ENCODE assay signal across 9 mouse cellular contexts in genomic region chr1:87142456-87142855, GRCm38 (mm10). TPM values are rescaled to one million over a fixed set of nuclear protein-coding genes. Genes with fewer than 3 reads are reported as not detected.
A peak's percentile ranks its signal among the peaks of the same experiment; 100 is the strongest.
DNase-seq lines count a peak whose midpoint lies in the region; ATAC-seq and TF ChIP-seq lines count a peak whose summit lies in the region.
"Had no signal": no experiment of that assay in that cellular context is flagged by ENCODE, and none has a peak within 500 bp of the region (broad histone marks: within the 10 kb centered on the region; RNA-seq: fewer than 3 reads in every experiment).

No protein-coding gene starts in this region.

- H3K27ac ChIP-seq in hindbrain, embryonic 16.5 days (ENCODE audit: low read depth, low read length) = peak overlapping the region; percentile 32; the same call in 1 of the 2 replicates
- no peak overlapping the region for H3K27ac ChIP-seq in stomach, embryonic 14.5 days (ENCODE audit: low read length)
- H3K27ac ChIP-seq: heart, embryonic 15.5 days had no signal

- no peaks in the 10 kb centered on the region for H3K36me3 ChIP-seq in hindbrain, embryonic 16.5 days (ENCODE audit: control insufficient read depth, insufficient read depth, low read length)
- no peaks in the 10 kb centered on the region for H3K36me3 ChIP-seq in stomach, embryonic 14.5 days (ENCODE audit: control insufficient read depth, insufficient read depth, low read length)
- H3K36me3 ChIP-seq: heart, embryonic 15.5 days had no signal

- no peak for TF ChIP-seq POLR2A in lung, adult 2 months (IDR thresholded peaks at IDR 0.05; ENCODE audit: borderline replicate concordance, extremely low read depth, low read depth, low read length)

- H3K9ac ChIP-seq in hindbrain, embryonic 16.5 days (ENCODE audit: low read depth, low read length) = no peak overlapping the region
- no peak overlapping the region for H3K9ac ChIP-seq in stomach, embryonic 14.5 days (replicated peaks; ENCODE audit: low read depth, low read length)
- H3K9ac ChIP-seq: heart, embryonic 15.5 days had no signal

- H3K4me3 ChIP-seq in lung, adult 2 months (replicated peaks; ENCODE audit: extremely low read depth, low read depth, low read length) = no peak overlapping the region
- no peak overlapping the region for H3K4me3 ChIP-seq in hindbrain, embryonic 16.5 days (ENCODE audit: low read length)
- no peak overlapping the region for H3K4me3 ChIP-seq in stomach, embryonic 14.5 days (ENCODE audit: low read depth, low read length)
- H3K4me3 ChIP-seq: heart, embryonic 15.5 days had no signal

- H3K9me3 ChIP-seq in hindbrain, embryonic 16.5 days (ENCODE audit: control insufficient read depth, low read length) = no peaks in the 10 kb centered on the region
- H3K9me3 ChIP-seq in stomach, embryonic 14.5 days (ENCODE audit: control insufficient read depth, low read depth, low read length) = no peaks in the 10 kb centered on the region
- H3K9me3 ChIP-seq: heart, embryonic 15.5 days had no signal

- peak; percentile 73 for ATAC-seq in hindbrain, embryonic 16.5 days
- peak; percentile 56; the same call in 1 of the 2 replicates for ATAC-seq in stomach, embryonic 14.5 days (ENCODE audit: insufficient number of reproducible peaks, insufficient read depth, low FRiP score, low read depth)

- no peak for TF ChIP-seq CTCF in lung, adult 2 months (IDR thresholded peaks at IDR 0.05; ENCODE audit: insufficient read depth, low read length)

- no peaks in the 10 kb centered on the region for H3K27me3 ChIP-seq in hindbrain, embryonic 16.5 days (replicated peaks; ENCODE audit: control insufficient read depth, insufficient read depth, low read length)
- no peaks in the 10 kb centered on the region for H3K27me3 ChIP-seq in stomach, embryonic 14.5 days (ENCODE audit: control insufficient read depth, insufficient read depth, low read length)

- no peak overlapping the region for H3K4me2 ChIP-seq in hindbrain, embryonic 16.5 days (ENCODE audit: low read length)
- no peak overlapping the region for H3K4me2 ChIP-seq in stomach, embryonic 14.5 days (replicated peaks; ENCODE audit: low read depth, low read length)
- H3K4me2 ChIP-seq: heart, embryonic 15.5 days had no signal

- WGBS in lung, adult 2 months = 60% methylated on average over 9 of the region's 9 CpGs
- WGBS in hindbrain, embryonic 16.5 days = 28% methylated on average over 9 of the region's 9 CpGs
- WGBS in stomach, embryonic 14.5 days = 44% methylated on average over 9 of the region's 9 CpGs

- H3K4me1 ChIP-seq in lung, adult 2 months (ENCODE audit: control insufficient read depth, insufficient read depth, low read length) = no peaks in the 10 kb centered on the region
- H3K4me1 ChIP-seq in hindbrain, embryonic 16.5 days (ENCODE audit: control insufficient read depth, insufficient read depth, low read depth, low read length) = peaks cover 7% of the 10 kb centered on the region
- 0 out of 2 replicates have a peak, but pooled peaks cover 3% of the 10 kb centered on the region for H3K4me1 ChIP-seq in stomach, embryonic 14.5 days (ENCODE audit: control insufficient read depth, insufficient read depth, low read length)
- H3K4me1 ChIP-seq: heart, embryonic 15.5 days had no signal

- DNase-seq in lung, postnatal 10 days = peak; percentile 47
- DNase-seq in lung, adult 2 months = no peak
- peak; percentile 89 for DNase-seq in adrenal gland, postnatal 14 days
- DNase-seq in c-Kit-positive CD71-positive TER-119-positive erythroid progenitor cells, embryonic 14.5 days (ENCODE audit: low spot score) = no peak
- DNase-seq in urinary bladder, adult 2 months (ENCODE audit: low spot score) = no peak

RNA-seq across cellular contexts. Expression of gene Ecel1, which starts 13.9 kb away (rescaled TPM):
- not detected in 2 replicates for polyA plus RNA-seq in lung, adult 2 months (2012; rRNA removed)
- total RNA-seq in adrenal gland, postnatal 14 days (2021) = 0.70 and 2.6 TPM in 2 replicates
- 34.9 and 40.2 TPM in 2 replicates for polyA plus RNA-seq in hindbrain, embryonic 16.5 days (2015; fragmentation: Nextera tagmentation; extraction: Ambion mirVana)
- 7.5 and 8.4 TPM in 2 replicates for polyA plus RNA-seq in stomach, embryonic 14.5 days (2014; fragmentation: Nextera tagmentation; extraction: Ambion mirVana)
- polyA plus RNA-seq in urinary bladder, adult 2 months (2012; rRNA removed) = 0.10 TPM in 1 of 2 replicates, not detected in the other

RNA-seq across cellular contexts. Expression of gene Akp3, which starts 17.7 kb away (rescaled TPM):
- polyA plus RNA-seq in lung, adult 2 months (2012; rRNA removed) = 0.06 TPM in 1 of 2 replicates, not detected in the other
- not detected in 2 replicates for total RNA-seq in adrenal gland, postnatal 14 days (2021)
- polyA plus RNA-seq in hindbrain, embryonic 16.5 days (2015; fragmentation: Nextera tagmentation; extraction: Ambion mirVana) = 0.09 TPM in 2 replicates
- not detected in 2 replicates for polyA plus RNA-seq in stomach, embryonic 14.5 days (2014; fragmentation: Nextera tagmentation; extraction: Ambion mirVana)
- 0.04 TPM in 1 of 2 replicates, not detected in the other for polyA plus RNA-seq in urinary bladder, adult 2 months (2012; rRNA removed)
- total RNA-seq: layer of hippocampus, postnatal 36 days had no signal
- polyA plus RNA-seq: heart, embryonic 15.5 days had no signal

RNA-seq across cellular contexts. Expression of gene Prss56, which starts 40.7 kb away (rescaled TPM):
- not detected in 2 replicates for polyA plus RNA-seq in lung, adult 2 months (2012; rRNA removed)
- not detected in 2 replicates for total RNA-seq in adrenal gland, postnatal 14 days (2021)
- polyA plus RNA-seq in hindbrain, embryonic 16.5 days (2015; fragmentation: Nextera tagmentation; extraction: Ambion mirVana) = 2.1 and 2.6 TPM in 2 replicates
- polyA plus RNA-seq in stomach, embryonic 14.5 days (2014; fragmentation: Nextera tagmentation; extraction: Ambion mirVana) = 0.14 TPM in 1 of 2 replicates, not detected in the other
- not detected in 2 replicates for polyA plus RNA-seq in urinary bladder, adult 2 months (2012; rRNA removed)

RNA-seq across cellular contexts. Expression of gene Alpi, which starts 41.0 kb away (rescaled TPM):
- 0.42 TPM in 1 of 2 replicates, not detected in the other for polyA plus RNA-seq in lung, adult 2 months (2012; rRNA removed)
- not detected in 2 replicates for total RNA-seq in adrenal gland, postnatal 14 days (2021)
- polyA plus RNA-seq in hindbrain, embryonic 16.5 days (2015; fragmentation: Nextera tagmentation; extraction: Ambion mirVana) = not detected in 2 replicates
- 0.61 and 1.1 TPM in 2 replicates for polyA plus RNA-seq in stomach, embryonic 14.5 days (2014; fragmentation: Nextera tagmentation; extraction: Ambion mirVana)
- polyA plus RNA-seq in urinary bladder, adult 2 months (2012; rRNA removed) = 0.06 TPM in 1 of 2 replicates, not detected in the other
- total RNA-seq: layer of hippocampus, postnatal 36 days had no signal
- polyA plus RNA-seq: heart, embryonic 15.5 days had no signal

RNA-seq across cellular contexts. Expression of gene Chrnd, which starts 48.0 kb away (rescaled TPM):
- polyA plus RNA-seq in lung, adult 2 months (2012; rRNA removed) = 0.56 TPM in 1 of 2 replicates, not detected in the other
- not detected in 2 replicates for total RNA-seq in adrenal gland, postnatal 14 days (2021)
- 0.62 TPM in 1 of 2 replicates, not detected in the other for polyA plus RNA-seq in hindbrain, embryonic 16.5 days (2015; fragmentation: Nextera tagmentation; extraction: Ambion mirVana)
- polyA plus RNA-seq in stomach, embryonic 14.5 days (2014; fragmentation: Nextera tagmentation; extraction: Ambion mirVana) = not detected in 2 replicates
- not detected in 2 replicates for polyA plus RNA-seq in urinary bladder, adult 2 months (2012; rRNA removed)
- total RNA-seq: layer of hippocampus, postnatal 36 days had no signal
- polyA plus RNA-seq: heart, embryonic 15.5 days had no signal

Comparison
In these comparisons a context has a peak if more than half of its experiments do, and no peak if none do; other contexts are left out.
1. DNase-seq: peak in lung, postnatal 10 days (single experiment) and adrenal gland, postnatal 14 days (single experiment); none in lung, adult 2 months (single experiment), c-Kit-positive CD71-positive TER-119-positive erythroid progenitor cells, embryonic 14.5 days (single experiment) and urinary bladder, adult 2 months (single experiment).